Mouse (Mus musculus) adrenal gland, postnatal 4 days (tissue): ENCODE results near the gene Dlk1. TPM values are rescaled to one million over a fixed set of nuclear protein-coding genes. Genes with fewer than 3 reads are reported as not detected.
"Not testable (repeated sequence)": the region's sequence is repeated elsewhere in the genome, so short reads cannot be mapped to it uniquely, and the experiment has no call there.

Source experiments
- DNase-seq, 2 experiments: peaks; one replicate each; pipeline ENCODE4 v3.0.0; 2021 to 2022; ENCODE audit warnings: low spot score in 2 of 2, mixed read lengths in 2 of 2
- total RNA-seq, 2 experiments: library from RNA; stranded (reverse); gene quantifications; 2 replicates each; pipeline ENCODE4 v1.2.3; 2021

Gene Dlk1
- total RNA-seq, 2 experiments from 2014 or later = 974 to 1,168 TPM

DNA sequence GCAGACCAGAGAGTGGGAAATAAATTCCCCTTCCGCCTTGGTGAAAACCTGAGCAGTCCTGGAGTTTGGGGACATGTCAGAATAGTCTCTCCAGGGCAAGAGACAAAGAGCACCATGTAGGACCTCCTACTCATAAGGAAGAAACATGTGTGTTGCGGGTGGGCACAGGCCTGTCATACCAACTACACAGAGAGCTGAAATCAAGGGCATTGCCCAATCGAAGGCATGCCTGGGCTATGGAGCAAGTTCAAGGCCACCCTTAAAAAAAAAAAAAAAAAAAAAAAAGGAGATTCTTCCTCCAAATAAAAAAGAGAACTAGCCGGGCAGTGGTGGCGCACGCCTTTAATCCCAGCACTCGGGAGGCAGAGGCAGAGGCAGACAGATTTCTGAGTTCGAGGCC is 17.2 kb downstream of the Dlk1 start:
- DNase-seq = peak in 1 of 2 experiments; percentile 1

- peak in 1 of 2 experiments; percentile 1 for DNase-seq
Observed at GRCm38 (mm10) chr12:109472627-109473026, 20.0 kb downstream of the Dlk1 start.

- peak in 1 of 2 experiments; percentile 3 for DNase-seq
Observed at GRCm38 (mm10) chr12:109473575-109473976, 21.0 kb downstream of the Dlk1 start.

GRCm38 (mm10) chr12:109474187-109474606 is 21.6 kb downstream of the Dlk1 start:
- no peak for DNase-seq

DNA sequence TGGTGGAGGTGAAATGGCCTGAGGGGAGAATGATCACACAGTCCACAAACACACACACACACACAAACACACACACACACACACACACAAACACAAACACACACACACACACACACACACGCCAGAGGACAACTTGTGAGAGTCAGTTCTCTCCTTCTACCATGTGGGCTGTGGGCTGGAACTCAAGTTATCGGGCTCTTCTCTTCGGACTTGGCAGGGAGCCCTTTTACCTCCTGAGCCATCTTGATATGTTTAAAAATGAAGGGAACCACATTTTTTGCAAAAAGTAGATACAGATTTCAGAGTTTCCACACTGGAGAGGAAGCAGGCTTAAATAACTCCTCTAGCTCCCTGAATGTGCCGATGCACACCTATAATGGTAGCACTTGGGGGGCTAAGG is 22.9 kb downstream of the Dlk1 start:
- no peak for DNase-seq

DNA sequence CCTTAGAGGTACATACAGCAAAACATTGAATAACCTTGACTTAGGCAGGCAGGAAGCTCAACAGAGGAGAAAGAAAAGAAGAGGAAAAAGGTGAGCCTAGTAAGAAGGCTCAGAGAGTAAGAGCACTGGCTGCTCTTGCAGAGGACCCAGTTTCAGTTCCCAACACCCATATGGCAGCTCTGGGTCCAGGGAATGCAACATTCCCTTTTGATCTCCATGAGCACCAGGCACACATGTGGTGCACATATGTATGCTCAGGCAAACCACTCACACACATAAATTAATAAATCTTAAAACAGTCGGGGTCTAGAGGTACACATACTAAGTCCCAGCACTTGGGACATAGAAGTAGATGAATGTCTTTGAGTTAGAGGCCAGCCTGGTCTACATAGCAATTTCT is 33.9 kb downstream of the Dlk1 start:
- not testable (repeated sequence) for DNase-seq

GRCm38 (mm10) chr12:109491701-109492100 is 39.1 kb downstream of the Dlk1 start:
- no peak for DNase-seq

GRCm38 (mm10) chr12:109493381-109493780 is 40.8 kb downstream of the Dlk1 start:
- no peak for DNase-seq

DNA sequence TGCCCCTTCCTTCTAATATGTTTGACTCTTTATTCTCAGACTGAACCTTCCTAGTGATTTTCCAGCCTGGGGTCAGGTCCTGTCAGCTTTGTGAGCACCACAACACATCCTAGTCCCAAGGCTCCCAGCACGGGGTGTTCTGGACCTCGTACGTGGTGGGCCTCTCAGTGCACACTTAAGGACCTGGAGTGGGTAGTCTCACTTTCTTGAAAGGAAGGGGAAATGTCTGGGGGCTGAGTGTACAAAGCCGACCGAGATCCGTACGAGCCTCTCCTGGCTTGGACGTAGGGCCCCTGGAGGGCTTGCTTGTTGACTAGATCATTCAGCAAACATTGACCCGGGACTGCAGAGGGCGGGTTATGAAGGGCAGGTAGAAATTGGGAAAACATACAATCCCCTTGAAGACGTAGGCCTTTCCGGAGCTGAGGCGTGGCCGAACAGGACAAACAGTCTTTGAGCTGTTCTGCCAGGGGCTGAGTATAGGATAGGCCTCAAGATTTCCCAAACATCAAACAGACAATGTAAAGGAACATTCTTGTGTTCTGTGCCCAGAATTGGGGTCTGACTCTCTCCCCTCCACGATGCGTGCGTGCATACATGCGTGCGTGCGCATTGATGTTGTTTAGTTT is 42.5 kb downstream of the Dlk1 start:
- DNase-seq = no peak

GRCm38 (mm10) chr12:109496397-109496796 is 43.8 kb downstream of the Dlk1 start:
- no peak for DNase-seq

DNA sequence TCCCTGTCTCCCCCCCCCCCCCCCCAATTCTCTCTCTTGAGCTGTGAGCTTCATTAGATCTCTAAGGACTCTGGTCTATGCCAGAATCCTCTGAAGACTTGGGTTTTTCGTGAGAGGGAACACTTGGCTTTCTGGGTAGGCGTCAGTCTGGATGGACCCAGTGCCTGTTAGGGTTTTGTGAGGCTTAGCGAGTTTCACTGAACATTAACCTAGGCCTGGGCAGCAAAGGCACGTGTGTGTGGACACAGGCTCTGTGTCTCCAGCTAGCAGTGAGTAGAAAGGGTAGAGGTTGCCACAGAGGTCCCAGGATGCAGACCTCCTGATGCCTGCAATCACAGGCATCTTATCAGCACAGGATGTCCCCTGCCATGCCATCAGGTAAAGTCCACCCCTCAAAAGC is 48.4 kb downstream of the Dlk1 start:
- no peak for DNase-seq

DNA sequence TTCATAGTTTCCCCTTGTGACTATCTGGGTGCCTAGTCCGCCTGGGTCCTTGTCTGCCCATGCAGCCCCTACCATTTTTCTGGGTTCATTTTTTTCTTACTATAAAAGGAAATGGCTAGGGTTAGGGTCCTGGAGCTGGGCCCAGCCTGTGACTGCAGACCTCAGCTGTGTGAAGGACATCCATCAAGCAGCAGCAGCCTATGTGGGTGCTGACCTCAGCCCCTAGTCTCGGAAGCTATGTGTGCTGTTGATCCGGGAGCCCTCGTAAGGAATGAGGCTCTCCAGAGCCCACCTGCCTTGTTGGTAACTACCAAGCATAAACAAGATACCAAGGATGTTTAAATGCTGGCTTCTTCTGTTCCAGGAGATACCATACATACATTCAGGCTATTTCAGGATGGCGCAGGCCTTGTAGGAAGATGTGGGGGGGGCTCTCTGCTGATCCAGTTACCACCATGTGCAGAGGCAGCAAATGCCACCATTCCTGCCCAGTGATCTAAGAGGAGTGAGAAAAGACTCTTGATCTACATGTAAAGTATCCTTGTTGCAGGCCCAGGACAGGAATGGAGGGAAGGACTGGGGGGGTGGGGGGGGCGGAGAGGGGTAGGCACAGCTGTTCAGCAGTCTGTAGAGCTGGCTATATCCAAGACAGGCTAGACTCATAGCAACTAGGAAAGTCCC is 49.9 kb downstream of the Dlk1 start:
- no peak for DNase-seq

DNA sequence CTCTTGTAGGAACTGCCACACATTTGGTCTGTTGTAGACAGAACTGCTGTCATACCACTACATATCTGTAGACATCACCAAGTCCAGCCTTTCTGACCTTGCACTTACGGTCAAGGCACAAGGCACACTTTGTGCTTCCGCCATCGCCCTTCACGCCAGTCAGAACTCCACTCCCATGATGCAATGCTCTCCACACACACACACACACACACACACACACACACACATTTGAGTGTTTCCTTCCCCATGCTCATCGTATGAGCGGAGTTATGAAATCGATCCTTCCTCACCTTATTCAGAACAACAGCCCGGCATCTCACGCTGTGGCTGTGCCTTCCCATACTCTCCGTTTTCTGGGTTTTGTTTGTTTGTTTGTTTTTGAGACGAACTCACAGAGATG is 55.1 kb downstream of the Dlk1 start:
- no peak for DNase-seq

DNA sequence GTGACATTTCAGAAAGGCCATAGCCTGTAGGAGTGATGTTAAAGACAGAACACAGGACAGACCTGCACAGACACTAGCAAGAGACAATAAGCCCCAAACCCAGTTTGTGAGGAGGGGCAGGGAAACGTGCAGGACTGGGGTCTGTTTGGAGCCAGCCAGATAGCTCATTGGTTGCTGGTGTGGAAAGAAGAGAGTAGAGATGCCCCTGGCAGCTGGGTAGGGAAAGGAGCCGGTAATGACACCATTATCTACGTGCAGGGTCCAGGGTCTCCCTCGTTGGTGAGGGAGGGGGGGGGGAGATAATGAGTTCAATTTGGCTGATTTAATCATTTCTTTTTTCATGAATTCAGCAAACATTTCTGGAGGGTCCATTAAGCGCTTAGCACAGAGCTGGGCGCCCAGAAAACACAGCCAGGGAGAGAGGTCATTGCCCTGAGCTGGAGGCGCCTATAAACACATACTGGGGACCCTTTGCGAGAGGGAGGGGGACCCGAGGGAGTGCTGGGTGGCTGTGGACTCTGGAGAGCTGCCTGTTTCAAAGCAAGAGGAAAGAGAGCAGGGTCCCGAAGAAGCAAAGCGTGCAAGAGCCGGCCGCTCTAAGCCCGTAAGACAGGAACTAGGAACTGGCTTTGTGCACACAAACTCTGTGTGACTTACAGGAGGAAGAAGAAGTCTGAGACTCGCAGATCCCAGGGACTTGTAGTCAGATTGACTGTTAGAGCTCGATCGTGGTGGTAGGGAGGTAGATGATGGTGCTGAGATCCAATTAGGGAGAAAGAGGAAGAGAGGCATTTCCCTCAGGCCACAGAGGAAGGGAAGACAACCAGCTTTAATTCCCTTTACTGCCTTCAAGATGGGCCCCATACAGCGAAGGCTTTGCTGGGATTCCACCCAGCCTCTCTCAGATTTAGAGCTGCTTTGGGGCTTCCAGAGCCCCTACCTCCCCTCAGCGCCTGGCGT is 56.2 kb downstream of the Dlk1 start:
- no peak for DNase-seq

DNA sequence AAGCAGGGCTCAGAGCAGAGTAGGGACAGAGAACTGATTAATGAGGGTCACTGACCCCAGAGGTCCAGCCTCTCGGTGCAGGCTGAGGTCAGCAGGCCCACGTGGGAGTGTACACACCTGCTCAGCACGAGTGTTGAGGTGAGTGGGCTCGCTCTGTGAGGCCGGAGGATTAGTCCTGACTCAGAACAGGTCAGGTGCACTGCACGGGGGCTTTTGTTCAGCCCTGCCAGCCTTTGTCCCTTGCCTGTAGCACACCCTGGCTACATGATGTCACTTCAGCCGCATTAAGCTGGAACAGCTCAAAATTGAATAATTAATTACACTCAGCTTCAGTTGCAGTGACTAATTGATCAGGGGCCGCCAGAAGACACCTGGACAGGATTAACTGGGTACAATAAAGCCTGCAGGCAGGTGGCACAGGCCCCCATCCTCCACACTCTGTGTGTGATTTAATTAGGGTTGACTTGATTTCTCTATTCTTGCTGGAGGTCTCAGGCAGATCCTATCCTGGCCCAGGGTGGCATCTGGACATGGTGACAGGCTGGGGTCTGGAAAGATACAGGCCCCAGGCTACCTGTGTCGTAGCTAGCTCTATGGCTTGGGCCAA is 57.0 kb downstream of the Dlk1 start:
- no peak for DNase-seq

GRCm38 (mm10) chr12:109510247-109510646 is 57.6 kb downstream of the Dlk1 start:
- DNase-seq = no peak

GRCm38 (mm10) chr12:109511456-109511855 is 58.8 kb downstream of the Dlk1 start:
- no peak for DNase-seq

DNA sequence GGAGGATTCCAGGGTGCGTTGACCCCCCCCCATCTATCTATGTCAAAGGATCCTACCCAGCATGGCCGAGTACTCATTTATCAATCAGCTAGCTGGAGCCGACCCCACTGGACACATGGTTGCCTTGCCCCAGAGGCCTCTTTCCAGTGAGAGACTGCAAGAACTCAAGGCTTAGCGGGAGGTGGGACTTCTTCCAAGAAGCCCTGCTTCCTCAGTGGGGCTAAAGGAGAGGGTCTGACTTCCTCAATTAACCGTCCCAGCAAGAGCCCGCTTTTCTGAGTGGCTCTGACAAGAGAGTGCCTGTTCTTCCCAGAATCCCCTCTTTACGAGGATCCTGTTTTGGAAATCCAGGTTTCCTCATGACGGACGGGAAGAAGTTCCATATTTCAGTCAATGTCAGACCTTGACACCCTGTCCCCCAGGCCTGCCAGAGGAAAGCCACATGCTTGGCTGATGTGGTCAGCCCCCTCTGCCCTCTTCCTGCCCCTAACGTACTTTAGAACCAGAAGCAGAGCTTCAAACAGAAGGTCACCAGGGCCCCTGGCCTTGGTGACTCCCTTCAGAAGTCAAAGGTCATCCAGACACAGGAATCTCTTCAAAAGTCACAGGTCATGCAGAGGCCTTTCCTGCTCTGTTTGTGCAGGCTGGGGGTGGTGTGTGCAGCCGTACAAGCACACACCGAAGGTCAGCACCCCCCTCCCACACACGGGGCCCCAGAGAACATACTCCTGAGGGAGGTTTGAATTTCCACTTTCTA is 59.7 kb downstream of the Dlk1 start:
- DNase-seq = no peak
